Mouse (Mus musculus): ENCODE data around the gene Sorbs1.

GRCm38 (mm10) chr19:40414386-40414785 lies 99.2 kb downstream of the Sorbs1 start:
- TF ChIP-seq POLR2A (IDR thresholded peaks at IDR 0.05; ENCODE audit: borderline replicate concordance, low read depth, low read length): no peak
- no peak for TF ChIP-seq CTCF (IDR thresholded peaks at IDR 0.05; ENCODE audit: low read depth, low read length)

Measured in bone marrow macrophage, adult 2 months (primary cell).